ENCODE assay signal across 12 mouse cellular contexts in genomic region chr10:70937450-70937849, GRCm38 (mm10).
DNase-seq lines count a peak whose midpoint lies in the region.
"Had no signal": no experiment of that assay in that cellular context is flagged by ENCODE, and none has a peak within 500 bp of the region (broad histone marks: within the 10 kb centered on the region; RNA-seq: fewer than 3 reads in every experiment).

No protein-coding gene starts in this region.

- peak; percentile 41 to 60 for DNase-seq in cerebellum, postnatal 14 days
- DNase-seq in cerebellum, adult 18-20 months, result no peak
- DNase-seq in kidney, adult 11 months, result peak; percentile 17
- no peak for DNase-seq in kidney, adult 18-20 months
- DNase-seq in brain, adult 2 months (ENCODE audit: low read depth, low spot score), result peak; percentile 7
- peak; percentile 72 to 77 for DNase-seq in heart, postnatal 10 days
- DNase-seq in spleen, adult 12 weeks (ENCODE audit: low spot score), result no peak
- DNase-seq: cerebellum, adult 2 months; gastrocnemius, postnatal 10 days; lung, adult 18-20 months; lung, postnatal 14 days; thymus, postnatal 14 days had no signal

- intact Hi-C loops in heart, postnatal 10 days (cut with DNase I), result no loop called here

Comparison
In these comparisons a context has a peak if more than half of its experiments do, and no peak if none do; other contexts are left out.
1. DNase-seq: peak in cerebellum, postnatal 14 days (2 of 2), kidney, adult 11 months (single experiment), brain, adult 2 months (single experiment) and heart, postnatal 10 days (2 of 2); none in cerebellum, adult 18-20 months (0 of 2), kidney, adult 18-20 months (single experiment) and spleen, adult 12 weeks (single experiment).